Mouse (Mus musculus): Measurements from ENCODE around the gene Supt4a.
A peak's percentile ranks its signal among the peaks of the same experiment; 100 is the strongest.

Gene Supt4a

DNA sequence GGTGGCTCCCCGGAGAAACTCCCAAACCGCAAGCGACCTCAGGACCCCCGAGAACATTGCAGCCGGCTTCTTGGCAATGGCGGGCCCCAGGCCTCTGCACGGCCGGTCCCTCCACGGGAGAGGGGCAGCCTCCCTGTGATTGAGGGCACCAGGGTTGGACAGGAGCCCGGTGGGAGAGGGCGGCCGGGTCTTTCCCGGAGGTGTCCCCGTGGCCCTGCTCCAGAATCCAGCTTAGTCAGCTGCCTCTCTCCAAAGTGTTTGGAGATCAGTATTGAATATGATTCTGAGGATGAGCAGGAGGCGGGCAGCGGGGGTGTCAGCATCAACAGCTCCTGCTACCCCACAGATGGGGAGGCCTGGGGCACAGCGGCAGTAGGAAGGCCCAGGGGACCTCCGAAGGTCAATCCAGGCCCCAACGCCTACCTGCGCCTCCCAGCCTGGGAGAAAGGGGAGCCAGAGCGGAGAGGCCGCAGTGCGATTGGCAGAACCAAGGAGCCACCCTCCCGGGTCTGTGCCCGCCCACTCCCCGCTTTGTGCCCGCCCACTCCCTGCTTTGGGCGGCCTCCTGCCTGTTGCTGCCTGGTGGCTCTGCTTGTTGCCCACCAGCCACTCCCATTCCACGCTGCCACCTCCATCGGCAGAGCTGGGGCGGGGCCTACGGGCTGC is 40.9 kb downstream of the Supt4a start:
- H3K4me3 ChIP-seq (replicated peaks; ENCODE audit: low read length): peak overlapping the region; percentile 75

DNA sequence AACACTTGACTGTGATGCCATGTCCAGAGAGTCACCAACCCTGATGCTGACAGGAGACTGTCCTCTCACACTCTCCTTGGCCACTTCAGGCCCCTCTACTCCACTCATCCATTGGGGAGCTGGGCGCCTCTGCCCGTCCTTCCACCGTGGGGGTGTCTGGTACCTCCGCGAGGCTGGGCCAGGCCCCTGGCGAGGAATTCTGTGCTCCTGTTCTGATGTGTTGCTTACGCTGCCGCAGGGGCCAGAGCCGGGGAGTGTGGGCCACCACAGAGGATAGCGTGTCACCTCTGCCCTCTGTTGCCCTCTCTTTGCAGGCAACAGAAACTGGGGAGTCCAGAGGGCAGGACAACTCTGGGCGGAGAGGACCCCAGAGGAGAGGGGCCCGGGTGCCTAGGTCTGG is 41.6 kb downstream of the Supt4a start:
- Histone ChIP-seq H3K9me3 (ENCODE audit: low read length) (no peaks in the 10 kb centered on the region), H3K4me3 (replicated peaks; ENCODE audit: low read length) (peak overlapping the region; percentile 75), H3K27me3 (ENCODE audit: insufficient read depth, low read length) (peaks cover 76% of the 10 kb centered on the region), H3K4me1 (replicated peaks; ENCODE audit: low read depth, low read length) (peaks cover 33% of the 10 kb centered on the region), H3K36me3 (ENCODE audit: insufficient read depth, low read length) (no peaks in the 10 kb centered on the region)
- no peak for TF ChIP-seq CTCF (conservative IDR thresholded peaks at IDR 0.05; ENCODE audit: low read length)
- TF ChIP-seq NANOG (IDR thresholded peaks at IDR 0.05; ENCODE audit: borderline replicate concordance, low read length): no peak
- TF ChIP-seq POU5F1 (IDR thresholded peaks at IDR 0.05; ENCODE audit: borderline replicate concordance, low read length): no peak

More for the DNA sequence above, 40.9 kb downstream of the Supt4a start:
- TF ChIP-seq NANOG (IDR thresholded peaks at IDR 0.05; ENCODE audit: borderline replicate concordance, low read length) (no peak), CTCF (conservative IDR thresholded peaks at IDR 0.05; ENCODE audit: low read length) (no peak), POU5F1 (IDR thresholded peaks at IDR 0.05; ENCODE audit: borderline replicate concordance, low read length) (no peak)
- H3K36me3 ChIP-seq (ENCODE audit: insufficient read depth, low read length): no peaks in the 10 kb centered on the region
- no peaks in the 10 kb centered on the region for H3K9me3 ChIP-seq (ENCODE audit: low read length)
- peaks cover 70% of the 10 kb centered on the region for H3K27me3 ChIP-seq (ENCODE audit: insufficient read depth, low read length)
- H3K4me1 ChIP-seq (replicated peaks; ENCODE audit: low read depth, low read length): peaks cover 33% of the 10 kb centered on the region

GRCm38 (mm10) chr11:87779392-87779791 is 42.0 kb downstream of the Supt4a start:
- no peak for TF ChIP-seq POU5F1 (IDR thresholded peaks at IDR 0.05; ENCODE audit: borderline replicate concordance, low read length)
- no peak for TF ChIP-seq NANOG (IDR thresholded peaks at IDR 0.05; ENCODE audit: borderline replicate concordance, low read length)
- TF ChIP-seq CTCF (conservative IDR thresholded peaks at IDR 0.05; ENCODE audit: low read length): no peak
- Histone ChIP-seq H3K4me3 (replicated peaks; ENCODE audit: low read length) (peak overlapping the region; percentile 75), H3K4me1 (replicated peaks; ENCODE audit: low read depth, low read length) (peaks cover 32% of the 10 kb centered on the region), H3K27me3 (ENCODE audit: insufficient read depth, low read length) (peaks cover 76% of the 10 kb centered on the region), H3K36me3 (ENCODE audit: insufficient read depth, low read length) (no peaks in the 10 kb centered on the region), H3K9me3 (ENCODE audit: low read length) (no peaks in the 10 kb centered on the region)

GRCm38 (mm10) chr11:87780130-87780529 is 42.8 kb downstream of the Supt4a start:
- TF ChIP-seq CTCF (conservative IDR thresholded peaks at IDR 0.05; ENCODE audit: low read length) (no peak), POU5F1 (IDR thresholded peaks at IDR 0.05; ENCODE audit: borderline replicate concordance, low read length) (no peak), NANOG (IDR thresholded peaks at IDR 0.05; ENCODE audit: borderline replicate concordance, low read length) (no peak)
- Histone ChIP-seq H3K4me1 (replicated peaks; ENCODE audit: low read depth, low read length) (peaks cover 26% of the 10 kb centered on the region), H3K9me3 (ENCODE audit: low read length) (no peaks in the 10 kb centered on the region), H3K36me3 (ENCODE audit: insufficient read depth, low read length) (no peaks in the 10 kb centered on the region), H3K4me3 (replicated peaks; ENCODE audit: low read length) (no peak overlapping the region), H3K27me3 (ENCODE audit: insufficient read depth, low read length) (peaks cover 78% of the 10 kb centered on the region)

- H3K4me1 ChIP-seq (replicated peaks; ENCODE audit: low read depth, low read length): peaks cover 3% of the 10 kb centered on the region; the same call in 1 of the 2 replicates
- TF ChIP-seq POU5F1 (IDR thresholded peaks at IDR 0.05; ENCODE audit: borderline replicate concordance, low read length) (no peak), CTCF (conservative IDR thresholded peaks at IDR 0.05; ENCODE audit: low read length) (no peak), NANOG (IDR thresholded peaks at IDR 0.05; ENCODE audit: borderline replicate concordance, low read length) (no peak)
- peaks cover 5% of the 10 kb centered on the region for H3K9me3 ChIP-seq (ENCODE audit: low read length)
- H3K4me3 ChIP-seq (replicated peaks; ENCODE audit: low read length): no peak overlapping the region
- H3K36me3 ChIP-seq (ENCODE audit: insufficient read depth, low read length): no peaks in the 10 kb centered on the region
- peaks cover 22% of the 10 kb centered on the region for H3K27me3 ChIP-seq (ENCODE audit: insufficient read depth, low read length)
Observed at GRCm38 (mm10) chr11:87790088-87790487, 52.7 kb downstream of the Supt4a start.

Measured in E14TG2a.4 (cell line).